Mouse (Mus musculus) small intestine, adult 2 months (tissue): ENCODE data around the gene Ggt6. TPM values are rescaled to one million over a fixed set of nuclear protein-coding genes. Genes with fewer than 3 reads are reported as not detected.
A peak's percentile ranks its signal among the peaks of the same experiment; 100 is the strongest.

Experiments used
- H3K27ac ChIP-seq: fragments of 200-500 bp; 2 replicates; pipeline ENCODE4 v1.5.1; 2012; ENCODE audit warnings: low read depth, low read length, control low read depth, inconsistent platforms; ENCODE audit not compliant: insufficient read depth
- H3K27me3 ChIP-seq: fragments of 200-500 bp; 2 replicates; pipeline ENCODE4 v1.6.1; 2012; ENCODE audit warnings: mild to moderate bottlenecking, moderate library complexity, low read length, inconsistent platforms; ENCODE audit not compliant: control insufficient read depth, insufficient read depth
- H3K36me3 ChIP-seq: fragments of 200-500 bp; 2 replicates; pipeline ENCODE4 v1.6.1; 2012; ENCODE audit warnings: mild to moderate bottlenecking, low read length, control low read depth, inconsistent platforms; ENCODE audit not compliant: control insufficient read depth, insufficient read depth
- H3K4me1 ChIP-seq: fragments of 200-500 bp; 2 replicates; pipeline ENCODE4 v1.6.1; 2012; ENCODE audit warnings: low read length, inconsistent platforms, mixed read lengths; ENCODE audit not compliant: control insufficient read depth, insufficient read depth, insufficient read length
- H3K4me3 ChIP-seq: fragments of 200-500 bp; 2 replicates; pipeline ENCODE4 v1.5.1; 2012; ENCODE audit warnings: low read depth, mild to moderate bottlenecking, control low read depth, inconsistent platforms, low read length, moderate library complexity
- CTCF ChIP-seq: fragments of 200-500 bp; IDR thresholded peaks from 2 replicates; pipeline ENCODE4 v1.5.1; 2012; ENCODE audit warnings: low read depth, mild to moderate bottlenecking, control low read depth, inconsistent platforms, low read length, moderate library complexity, mixed read lengths; ENCODE audit not compliant: insufficient replicate concordance, insufficient read length; ENCODE audit errors: extremely low read depth
- POLR2A ChIP-seq: fragments of 200-500 bp; IDR thresholded peaks from 2 replicates; pipeline ENCODE4 v1.6.1; 2012; ENCODE audit warnings: low read depth, mild to moderate bottlenecking, control low read depth, inconsistent platforms, low read length, moderate library complexity
- WGBS: fragments of 180-500 bp; shearing (Covaris S2); methylation state at CpG from one replicate; pipeline ENCODE4 v1.1.7; 2018; 5-methylcytosine and 5-hydroxymethylcytosine counted together
- polyA plus RNA-seq: library from polyadenylated mRNA; depleted of rRNA; stranded (reverse); fragments of >200 nt; gene quantifications from 2 replicates; pipeline ENCODE4 v1.2.3, GENCODE M21; 2012

Gene Ggt6
- polyA plus RNA-seq, 1 experiment: 60.1 TPM

DNA sequence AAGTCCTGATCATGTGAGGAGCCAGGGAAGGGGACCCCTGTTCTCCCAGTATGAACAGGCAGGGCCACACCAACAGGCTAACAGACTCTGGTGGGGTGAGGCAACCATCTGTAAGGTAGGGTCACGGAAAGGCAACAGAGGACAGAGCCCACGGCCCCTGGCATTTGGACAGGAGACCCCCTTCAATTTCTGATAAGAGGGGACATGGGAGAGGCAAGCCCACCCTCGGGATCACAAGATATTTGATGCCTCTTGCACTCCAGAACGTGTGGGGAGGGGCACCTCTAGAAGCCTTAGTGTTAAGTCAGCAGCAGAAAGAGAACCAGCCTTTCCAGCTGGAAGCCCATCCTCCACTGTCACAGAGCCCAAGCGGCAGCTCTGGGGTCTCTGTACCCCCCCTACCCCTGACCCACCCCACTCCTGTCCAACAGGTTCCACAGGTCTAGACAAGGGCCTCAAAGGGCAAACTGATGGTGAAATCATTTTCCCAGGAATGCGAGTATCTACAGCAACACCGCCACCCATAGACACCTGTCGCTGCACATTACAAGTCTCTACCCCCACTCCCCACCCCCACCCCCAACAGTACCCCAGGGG is 29.1 kb upstream of the Ggt6 start:
- H3K36me3 ChIP-seq: no peaks in the 10 kb centered on the region
- peaks cover 6% of the 10 kb centered on the region; the same call in 1 of the 2 replicates for H3K4me1 ChIP-seq
- 47% methylated on average over 8 of the region's 8 CpGs for WGBS
- H3K4me3 ChIP-seq: no peak overlapping the region
- no peak overlapping the region for H3K27ac ChIP-seq
- no peak for TF ChIP-seq POLR2A
- TF ChIP-seq CTCF: no peak
- no peaks in the 10 kb centered on the region for H3K27me3 ChIP-seq

GRCm38 (mm10) chr11:72407081-72407480 is 28.2 kb upstream of the Ggt6 start:
- WGBS: 48% methylated on average over 3 of the region's 3 CpGs

DNA sequence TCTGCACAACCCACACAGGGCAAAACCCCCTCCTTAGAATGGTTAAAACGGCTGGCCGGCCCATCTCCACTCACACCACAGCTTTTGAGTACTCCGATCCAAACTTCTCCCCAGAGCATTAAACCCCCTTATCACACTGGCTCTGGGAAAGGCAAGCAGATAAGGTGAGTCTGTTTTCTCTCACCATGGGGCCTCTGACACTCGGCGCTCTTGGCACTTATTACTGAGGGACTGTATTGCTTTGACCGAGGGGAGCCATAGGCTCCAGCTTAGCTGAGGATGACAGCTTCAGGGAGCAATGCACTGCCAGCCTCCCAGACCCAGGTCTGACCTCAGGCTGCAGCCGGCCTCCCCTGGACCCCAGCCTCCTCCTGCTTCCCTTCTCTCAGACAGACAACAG is 27.8 kb upstream of the Ggt6 start:
- no peak overlapping the region for H3K27ac ChIP-seq
- H3K36me3 ChIP-seq: no peaks in the 10 kb centered on the region
- no peak for TF ChIP-seq CTCF
- no peak for TF ChIP-seq POLR2A
- H3K27me3 ChIP-seq: no peaks in the 10 kb centered on the region; the same call in 1 of the 2 replicates
- H3K4me3 ChIP-seq: no peak overlapping the region
- H3K4me1 ChIP-seq: peaks cover 7% of the 10 kb centered on the region; the same call in 1 of the 2 replicates
- 35% methylated on average over 7 of the region's 7 CpGs for WGBS

More at GRCm38 (mm10) chr11:72407081-72407480, 28.2 kb upstream of the Ggt6 start:
- no peak for TF ChIP-seq CTCF
- TF ChIP-seq POLR2A: no peak
- no peak overlapping the region for H3K27ac ChIP-seq
- no peaks in the 10 kb centered on the region; the same call in 1 of the 2 replicates for H3K27me3 ChIP-seq
- H3K4me3 ChIP-seq: no peak overlapping the region
- no peaks in the 10 kb centered on the region for H3K36me3 ChIP-seq
- H3K4me1 ChIP-seq: peaks cover 7% of the 10 kb centered on the region; the same call in 1 of the 2 replicates

DNA sequence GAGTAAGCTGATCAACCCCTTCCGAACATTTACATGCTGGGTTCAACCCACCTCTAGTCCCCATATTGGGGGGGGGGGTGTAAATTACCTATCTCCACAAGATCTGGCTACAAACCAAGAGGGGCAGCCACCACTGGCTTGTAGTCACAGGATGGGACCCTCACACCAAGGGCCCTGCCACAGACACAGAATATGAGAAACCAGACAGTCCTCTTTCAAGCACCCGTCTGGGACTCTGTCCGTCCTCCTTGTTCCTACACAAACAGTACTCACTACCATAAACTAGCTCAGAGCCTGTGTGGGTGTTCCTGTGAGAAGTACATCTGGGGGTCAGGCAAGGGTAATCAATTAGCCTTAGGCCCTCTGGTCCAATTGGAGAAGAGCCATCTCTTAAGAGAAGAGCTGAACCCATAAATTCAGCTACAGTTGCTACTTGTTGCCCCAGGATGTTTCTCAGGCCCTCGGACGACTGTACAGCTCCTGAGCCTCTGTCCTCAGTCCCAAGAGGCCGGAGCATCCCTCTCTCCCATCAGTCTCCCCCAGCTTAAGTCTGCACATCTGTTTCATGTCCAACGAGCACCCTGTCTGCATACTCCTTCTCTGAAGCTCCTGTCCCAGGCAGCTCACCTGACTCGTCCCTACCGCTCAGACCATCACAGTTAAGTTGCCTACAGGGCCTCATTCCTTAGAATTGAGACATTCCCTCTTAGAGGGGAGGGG is 26.7 kb upstream of the Ggt6 start:
- Histone ChIP-seq H3K36me3 (no peaks in the 10 kb centered on the region), H3K4me3 (no peak overlapping the region), H3K4me1 (peaks cover 7% of the 10 kb centered on the region; the same call in 1 of the 2 replicates), H3K27ac (no peak overlapping the region), H3K27me3 (no peaks in the 10 kb centered on the region; the same call in 1 of the 2 replicates)
- no peak for TF ChIP-seq CTCF
- TF ChIP-seq POLR2A: no peak
- 83% methylated on average over 9 of the region's 9 CpGs for WGBS

- TF ChIP-seq CTCF (no peak), POLR2A (no peak)
- Histone ChIP-seq H3K36me3 (no peaks in the 10 kb centered on the region), H3K4me3 (peak overlapping the region; percentile 24; the same call in 1 of the 2 replicates), H3K27me3 (no peaks in the 10 kb centered on the region; the same call in 1 of the 2 replicates), H3K4me1 (peaks cover 7% of the 10 kb centered on the region; the same call in 1 of the 2 replicates), H3K27ac (no peak overlapping the region)
- 87% methylated on average over 12 of the region's 12 CpGs for WGBS
These were observed 25.5 kb upstream of the Ggt6 start for GRCm38 (mm10) chr11:72409649-72410385.

DNA sequence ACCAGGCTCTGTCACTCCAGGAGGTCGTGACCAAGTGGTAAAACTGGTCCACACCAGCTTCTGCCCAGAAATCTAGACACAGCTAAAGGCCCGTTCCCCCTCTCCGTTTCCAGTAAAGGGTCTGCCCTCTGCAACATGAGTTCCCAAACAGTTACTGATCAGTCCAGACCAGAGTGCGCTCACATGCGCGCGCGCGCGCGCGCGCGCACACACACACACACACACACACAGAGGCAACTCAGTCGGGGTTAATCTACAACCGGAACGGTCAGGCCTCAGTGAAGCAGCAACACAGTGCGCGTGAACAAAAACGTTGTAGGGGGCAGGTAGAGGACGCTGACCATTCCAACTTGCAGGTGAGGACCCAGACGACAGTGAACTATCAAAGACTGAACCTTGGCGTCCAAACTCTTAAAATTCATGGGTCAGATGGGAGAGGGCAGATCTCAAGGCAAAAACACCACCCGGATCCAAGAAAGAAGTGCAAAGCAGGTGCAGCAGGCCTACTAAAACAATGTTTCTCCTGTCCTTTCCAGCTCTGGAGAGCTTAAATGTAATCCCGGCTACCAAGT is 24.7 kb upstream of the Ggt6 start:
- Histone ChIP-seq H3K27me3 (no peaks in the 10 kb centered on the region; the same call in 1 of the 2 replicates), H3K4me1 (peaks cover 7% of the 10 kb centered on the region; the same call in 1 of the 2 replicates), H3K36me3 (no peaks in the 10 kb centered on the region), H3K27ac (no peak overlapping the region), H3K4me3 (peak overlapping the region; percentile 66)
- no peak for TF ChIP-seq POLR2A
- peak; percentile 43; the same call in 1 of the 2 replicates for TF ChIP-seq CTCF
- WGBS: 5% methylated on average over 25 of the region's 25 CpGs
